Mouse (Mus musculus) lung, postnatal 0 days (tissue): Measurements from ENCODE around the gene Nfkbie.

Source experiments
- CTCF ChIP-seq: IDR thresholded peaks from 2 replicates; pipeline ENCODE4 v1.5.1; 2016; ENCODE audit warnings: antibody characterized with exemption, mild to moderate bottlenecking
- EP300 ChIP-seq: IDR thresholded peaks from 2 replicates; pipeline ENCODE4 v1.6.1; 2016; ENCODE audit warnings: antibody characterized with exemption, mild to moderate bottlenecking, control low read depth

DNA sequence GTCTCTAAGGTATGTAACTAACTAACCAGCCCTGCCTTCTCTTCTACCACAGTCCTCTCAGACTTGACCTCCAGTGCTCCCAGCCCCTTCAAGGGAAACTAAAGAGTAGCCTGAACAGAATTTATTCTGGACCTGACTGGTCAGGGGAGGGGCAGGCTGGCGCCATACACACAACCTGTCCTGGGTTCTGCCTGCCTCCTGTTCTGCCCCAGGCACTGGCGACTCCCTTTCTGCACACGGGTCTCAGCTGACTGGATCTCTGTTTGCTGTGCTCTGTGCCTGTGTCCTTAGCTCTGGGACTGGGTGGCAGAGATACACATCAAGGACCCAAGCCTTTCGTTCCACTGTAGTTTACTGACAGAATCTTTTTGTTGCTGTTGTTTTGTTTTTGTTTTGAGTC lies 24.1 kb downstream of the Nfkbie start:
- TF ChIP-seq CTCF (no peak), EP300 (no peak)
